Mouse (Mus musculus) lung, postnatal 10 days (tissue): ENCODE results near the gene Rps6ka5.

Experiments used
- DNase-seq: peaks from one replicate; pipeline ENCODE4 v3.0.0; 2021

Rps6ka5 gene

DNA sequence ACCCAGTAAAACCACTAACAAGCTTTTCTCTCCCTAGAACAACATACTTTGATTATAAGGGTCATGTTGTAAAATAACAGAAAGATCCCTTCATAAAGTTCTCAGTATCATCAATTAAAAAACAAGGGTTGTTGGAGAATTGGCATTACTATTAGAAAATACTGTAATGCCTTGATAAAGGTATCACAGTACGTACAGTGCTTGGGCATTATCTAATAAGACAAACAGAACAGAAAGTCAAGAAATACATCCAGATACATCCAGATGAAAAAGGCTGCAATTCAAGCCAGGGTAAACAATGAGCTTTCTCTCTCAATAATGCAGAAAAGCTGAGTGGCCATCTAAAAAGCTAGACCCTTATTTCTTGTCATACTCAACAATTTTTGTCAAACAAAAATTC lies 84.8 kb downstream of the Rps6ka5 start:
- no peak for DNase-seq

DNA sequence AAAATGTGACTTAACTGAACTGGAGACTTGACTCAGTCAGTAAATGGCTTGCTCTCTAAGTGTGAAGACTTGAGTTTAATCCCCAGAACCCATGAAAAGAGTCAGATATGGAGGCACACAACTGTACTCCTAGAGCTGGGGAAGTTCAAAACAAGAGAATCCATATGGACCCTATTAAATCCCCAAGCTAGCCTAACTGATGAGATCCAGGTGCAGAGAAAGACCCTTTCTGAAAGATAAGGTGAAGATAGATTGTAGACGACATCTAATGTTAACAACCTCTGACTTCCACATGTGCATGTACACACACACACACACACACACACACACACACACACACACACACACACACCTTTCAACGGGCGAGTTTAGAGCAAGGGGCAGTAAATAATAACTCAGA lies 86.1 kb downstream of the Rps6ka5 start:
- DNase-seq: no peak

DNA sequence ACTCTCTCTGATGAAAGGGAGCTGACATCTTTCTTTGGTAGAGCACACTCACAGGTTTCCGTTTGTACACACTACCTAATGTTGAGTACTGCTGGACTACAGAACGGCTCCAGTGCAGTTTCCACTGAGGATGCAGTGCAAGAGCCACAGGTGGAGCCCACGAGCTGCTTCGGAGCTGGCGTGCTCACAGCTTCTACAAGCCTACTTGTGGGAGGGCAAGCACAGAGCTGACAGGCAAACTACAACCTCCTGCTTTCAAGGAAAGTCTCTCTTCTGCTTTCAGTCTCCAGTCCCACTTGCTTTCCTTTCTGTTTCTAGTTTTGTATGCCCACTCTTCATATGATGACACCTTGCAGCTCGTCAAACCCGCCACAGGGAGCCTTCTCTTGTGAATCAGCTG lies 87.1 kb downstream of the Rps6ka5 start:
- DNase-seq: peak; percentile 51

DNA sequence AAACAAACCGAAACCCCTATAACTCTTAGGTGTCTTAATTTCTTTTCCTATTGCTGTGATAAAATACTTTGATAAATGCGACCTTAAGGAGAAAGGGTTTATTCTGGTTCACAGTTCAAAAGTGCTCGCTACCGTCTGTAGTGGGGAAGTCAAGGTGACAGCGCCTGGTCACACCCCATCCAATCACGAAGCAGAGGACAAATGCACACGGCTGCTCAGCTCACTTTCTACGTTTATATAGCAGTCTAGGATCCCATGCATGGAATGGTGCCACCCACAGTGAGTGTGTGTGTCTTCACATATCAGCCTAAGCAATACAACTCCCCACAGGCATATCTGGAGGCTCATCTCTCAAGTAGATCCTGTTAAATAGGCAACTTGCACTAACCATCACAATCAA lies 88.9 kb downstream of the Rps6ka5 start:
- DNase-seq: no peak

DNA sequence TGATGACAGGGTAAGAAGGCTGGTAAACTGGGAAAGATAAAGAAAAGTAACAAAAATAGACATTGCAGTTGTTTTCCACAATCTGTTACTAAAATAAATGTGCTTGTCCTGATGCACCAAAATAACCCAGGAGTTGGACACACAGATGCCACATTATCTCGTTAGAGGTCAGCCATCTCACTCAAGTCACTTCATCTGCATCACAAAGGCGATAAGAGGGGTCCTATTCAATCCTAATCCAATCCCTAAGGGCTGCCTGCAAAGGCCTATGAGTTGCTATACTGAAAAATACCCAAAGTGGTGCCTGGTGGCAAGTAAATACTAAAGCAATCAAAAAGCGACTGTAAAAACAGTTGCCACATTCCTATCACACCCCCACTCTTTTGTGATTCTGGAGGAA lies 90.0 kb downstream of the Rps6ka5 start:
- DNase-seq: no peak

DNA sequence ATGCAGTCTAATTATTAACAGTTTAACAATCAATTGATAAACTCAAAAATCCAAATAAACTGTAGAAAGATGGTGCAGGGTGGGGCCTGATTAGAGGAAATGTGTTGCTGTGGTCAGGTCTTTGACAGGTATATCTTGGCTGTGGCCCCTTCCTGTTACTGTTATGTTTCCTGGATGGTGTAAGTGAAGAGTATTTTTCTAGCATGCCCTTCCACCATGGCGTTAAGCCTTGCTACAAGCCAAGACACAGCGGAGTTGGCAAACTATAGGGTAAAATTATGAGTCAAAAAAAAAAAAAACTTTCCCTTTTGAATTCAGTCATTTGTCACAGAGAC lies 90.5 kb downstream of the Rps6ka5 start:
- DNase-seq: no peak

DNA sequence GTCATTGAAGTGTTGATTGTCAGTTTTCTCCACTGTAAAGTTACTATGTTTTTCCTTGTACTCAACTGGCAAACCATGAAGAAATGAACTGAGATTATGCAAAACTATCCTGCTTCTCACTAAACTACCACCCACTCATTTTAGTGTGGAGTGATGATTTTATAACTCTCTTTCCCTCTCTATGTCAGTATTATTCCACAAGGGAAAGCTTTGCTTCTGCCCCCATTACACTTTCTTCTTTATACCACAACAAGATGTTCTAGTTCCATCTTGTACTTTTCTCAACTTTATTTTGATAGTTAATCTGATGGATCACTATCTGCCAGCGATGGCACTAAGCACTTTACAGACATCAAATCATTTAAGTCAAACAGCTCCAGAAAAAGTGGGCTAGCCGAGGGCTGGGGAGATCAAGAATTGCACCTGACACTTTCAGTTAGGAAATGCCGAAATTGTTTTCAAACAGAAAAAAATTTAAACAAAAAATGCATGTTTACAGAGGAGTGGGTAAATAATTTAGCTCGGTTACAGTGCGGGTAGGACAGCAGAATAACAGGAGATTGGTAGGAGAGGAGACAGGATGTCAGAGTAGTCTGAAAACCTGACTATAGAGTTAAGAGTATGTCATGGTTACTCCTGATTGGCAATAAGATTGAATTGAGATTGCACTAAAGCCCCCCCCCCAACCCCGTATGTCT lies 91.0 kb downstream of the Rps6ka5 start:
- DNase-seq: no peak

DNA sequence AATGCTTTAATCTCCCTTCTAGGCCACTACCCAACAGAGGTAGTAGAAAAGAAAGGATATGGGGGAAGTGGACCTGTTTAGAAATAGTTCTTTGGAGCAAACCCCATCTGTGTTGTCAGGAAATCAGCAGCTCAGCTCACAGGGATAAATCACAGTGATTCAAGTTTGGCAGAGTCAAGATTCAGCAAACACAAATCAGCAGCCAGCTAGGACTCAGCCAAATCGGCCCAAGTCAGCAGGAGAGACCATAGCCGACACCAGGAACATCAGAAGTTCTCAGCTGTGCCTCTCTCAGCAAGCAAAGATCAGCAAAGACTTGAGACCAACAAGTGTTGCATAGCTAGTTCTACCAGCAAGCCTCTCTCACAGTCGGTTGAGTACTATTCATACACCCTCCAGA lies 93.6 kb downstream of the Rps6ka5 start:
- peak; percentile 27 for DNase-seq

DNA sequence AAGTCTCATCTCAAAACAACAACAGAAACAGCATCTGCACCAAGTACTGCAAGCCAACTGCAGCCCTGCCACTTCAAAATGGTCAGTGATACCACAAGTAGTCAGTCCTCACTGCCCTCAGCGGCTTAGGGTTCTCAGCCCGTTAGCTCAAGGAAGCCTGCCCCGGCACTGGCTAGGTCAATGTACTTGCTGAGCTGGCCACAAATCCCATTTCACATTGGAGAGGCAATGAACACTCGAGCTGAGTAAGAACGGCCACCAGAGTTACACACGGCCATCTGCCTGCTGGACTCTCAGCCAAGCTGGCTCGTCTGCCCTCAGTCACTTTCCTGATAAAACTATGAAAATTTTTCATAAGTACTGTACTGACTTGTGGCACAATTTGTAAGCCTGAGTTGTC lies 95.5 kb downstream of the Rps6ka5 start:
- no peak for DNase-seq

DNA sequence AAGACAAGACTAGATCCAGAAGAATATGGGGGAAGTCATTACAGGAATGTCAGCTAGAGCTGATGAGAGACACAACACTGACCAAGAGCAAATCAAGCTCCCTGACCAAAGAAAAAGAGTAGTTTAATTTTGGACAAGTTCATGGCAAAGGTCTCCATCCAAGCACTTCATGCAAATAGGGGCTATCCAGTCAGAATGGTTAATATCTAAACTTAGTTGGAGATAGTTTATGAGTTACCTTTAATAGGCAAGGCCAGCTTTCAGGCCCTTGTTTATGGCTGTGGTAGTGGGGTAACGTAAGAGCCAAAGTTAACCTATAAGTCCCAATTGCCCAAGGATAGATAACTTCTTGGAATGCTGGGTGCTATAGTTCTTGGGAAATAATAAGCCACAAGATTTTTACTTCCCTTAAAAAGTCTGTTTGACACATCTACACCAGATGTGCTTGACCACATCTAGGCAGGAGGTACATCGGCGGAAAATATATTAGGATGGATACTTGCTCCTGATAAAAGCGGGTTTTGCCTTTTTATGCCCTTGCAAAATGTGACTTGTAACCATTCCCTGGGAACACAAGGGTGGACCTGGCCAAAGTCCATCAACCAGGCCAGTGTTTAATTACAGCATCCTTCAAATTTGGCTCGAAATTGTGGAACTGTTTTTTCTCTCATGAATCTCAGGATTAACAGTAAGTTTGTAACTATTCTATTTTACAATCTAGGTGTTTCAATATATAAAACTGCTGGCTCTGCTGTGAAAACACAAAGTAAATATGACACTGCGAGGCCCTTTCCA lies 97.5 kb downstream of the Rps6ka5 start:
- DNase-seq: no peak

DNA sequence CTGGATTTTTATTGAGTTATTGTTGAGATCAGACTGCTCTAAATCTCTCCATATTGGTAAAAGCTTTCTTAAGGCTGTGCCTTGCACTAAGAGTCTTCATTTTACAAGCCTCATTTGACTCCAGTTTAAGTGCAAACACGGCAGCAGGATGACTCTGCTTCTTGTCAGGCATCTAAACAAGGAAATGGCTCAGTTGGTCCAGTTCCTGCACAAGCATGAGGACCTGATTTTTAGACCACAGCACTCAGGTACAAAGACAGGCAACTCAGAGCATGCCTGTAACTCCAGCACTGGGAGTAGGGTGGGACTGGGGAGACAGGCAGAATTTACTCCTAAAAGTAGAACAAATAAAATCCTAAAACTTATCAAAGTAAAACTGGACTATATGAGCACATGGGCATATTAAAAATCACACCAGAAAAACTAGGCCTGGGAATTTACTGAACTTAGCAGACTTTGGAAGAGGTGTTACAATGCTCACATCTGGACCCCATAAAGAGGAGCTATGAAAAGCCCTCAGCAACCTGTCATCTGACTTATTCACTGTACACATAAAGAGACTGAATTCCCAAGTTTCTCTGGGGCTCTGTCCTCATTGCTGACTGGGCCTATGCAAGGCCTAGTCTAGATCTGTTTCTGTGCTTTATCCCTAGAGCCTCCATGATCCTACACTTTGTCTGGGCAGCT lies 99.6 kb downstream of the Rps6ka5 start:
- no peak for DNase-seq

DNA sequence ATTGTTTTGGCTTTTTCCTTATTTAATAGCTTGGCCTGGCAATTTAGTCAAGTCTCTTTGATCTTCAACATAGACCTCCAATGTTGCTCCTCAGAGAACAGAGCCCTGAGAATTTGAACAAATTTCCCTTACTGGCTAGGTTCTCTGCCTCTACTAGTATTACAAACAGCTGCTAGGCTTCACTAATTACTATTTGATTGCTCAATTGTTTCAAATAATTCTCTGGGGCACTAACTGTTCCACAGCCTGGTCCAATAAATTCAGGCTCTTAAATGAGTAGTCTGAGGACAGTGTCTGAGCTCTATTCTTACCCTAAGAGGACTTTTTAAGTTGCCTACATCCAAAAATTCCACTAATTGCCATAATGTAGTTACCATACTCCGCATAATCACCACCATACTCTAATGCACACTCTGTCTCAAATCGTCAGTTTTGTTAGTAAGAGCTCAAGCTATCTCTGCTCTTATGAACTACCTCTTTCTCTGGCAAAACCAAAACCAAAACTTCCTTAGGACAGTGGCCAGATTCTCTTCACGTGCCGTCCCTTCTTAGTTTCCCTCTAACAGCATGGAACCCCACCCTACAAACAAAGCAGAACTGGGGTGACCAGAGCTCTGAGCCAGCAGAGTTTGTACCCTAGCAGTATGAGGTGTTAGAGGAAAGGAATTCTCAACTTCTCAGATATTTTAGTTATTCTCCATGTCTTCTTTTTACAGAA lies 100.4 kb downstream of the Rps6ka5 start:
- DNase-seq: peak; percentile 8

DNA sequence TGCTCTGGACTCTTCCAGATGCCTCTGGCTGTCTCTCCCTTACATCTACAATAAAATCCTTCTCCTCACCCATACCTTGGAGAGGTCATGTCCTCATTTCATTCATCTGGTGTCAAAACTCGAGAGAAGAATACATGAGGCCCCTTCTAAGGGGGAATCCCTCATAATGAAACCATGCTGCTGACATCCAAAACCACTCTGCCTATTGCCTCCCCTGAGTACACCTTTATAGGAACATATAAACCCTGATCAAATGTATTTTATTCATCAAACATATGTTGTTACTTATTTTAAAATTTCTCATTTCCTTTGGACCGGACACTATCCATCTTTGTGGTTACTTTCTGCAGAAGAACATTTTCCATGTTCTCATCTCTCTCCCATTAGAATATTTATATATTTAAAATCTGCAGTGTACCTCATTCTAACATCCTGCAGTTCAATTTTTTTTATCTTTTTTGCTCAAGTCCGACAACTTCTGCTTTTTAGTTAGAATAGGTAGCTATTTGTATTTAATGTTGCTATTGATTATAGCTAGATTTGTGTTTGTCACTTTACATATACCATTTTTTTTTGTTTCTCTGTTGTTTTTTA lies 101.8 kb downstream of the Rps6ka5 start:
- no peak for DNase-seq

DNA sequence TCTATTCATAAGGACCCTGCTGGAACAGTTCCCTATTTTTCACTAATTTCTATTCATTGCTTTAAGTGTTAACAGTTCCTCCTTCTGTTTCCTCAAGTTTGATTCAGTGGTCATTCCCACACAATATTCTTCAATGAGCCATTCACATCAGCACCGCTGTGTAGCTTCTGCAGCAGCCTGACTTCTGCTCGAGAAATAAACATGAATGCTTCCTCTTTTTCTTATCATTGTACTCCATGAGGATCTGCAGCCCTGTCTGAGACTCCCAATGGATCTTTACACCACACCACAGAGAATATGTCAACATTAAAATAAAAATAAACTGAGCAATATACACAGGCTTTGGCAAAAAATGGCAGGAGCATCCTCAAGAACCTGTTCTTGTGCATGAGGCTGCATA lies 111.5 kb downstream of the Rps6ka5 start:
- DNase-seq: no peak

DNA sequence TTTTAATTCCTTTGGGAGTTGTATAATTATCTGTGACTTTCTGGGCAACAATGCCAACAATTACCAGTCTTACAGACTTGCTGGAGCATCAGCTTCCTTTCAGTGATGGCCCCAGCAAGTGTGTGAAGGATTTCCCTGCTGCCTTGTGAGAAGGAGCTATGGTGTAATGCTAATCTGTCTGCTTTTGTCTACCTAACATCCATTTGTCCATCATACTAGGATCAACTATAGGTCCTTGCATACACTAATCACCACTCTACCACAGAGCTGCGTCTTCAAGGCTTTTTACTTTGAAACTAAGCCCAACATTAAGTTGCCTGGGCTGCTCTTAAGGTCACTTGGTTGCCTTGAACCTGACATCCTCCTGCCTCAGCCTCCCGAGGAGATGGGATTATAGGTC lies 112.9 kb downstream of the Rps6ka5 start:
- no peak for DNase-seq

DNA sequence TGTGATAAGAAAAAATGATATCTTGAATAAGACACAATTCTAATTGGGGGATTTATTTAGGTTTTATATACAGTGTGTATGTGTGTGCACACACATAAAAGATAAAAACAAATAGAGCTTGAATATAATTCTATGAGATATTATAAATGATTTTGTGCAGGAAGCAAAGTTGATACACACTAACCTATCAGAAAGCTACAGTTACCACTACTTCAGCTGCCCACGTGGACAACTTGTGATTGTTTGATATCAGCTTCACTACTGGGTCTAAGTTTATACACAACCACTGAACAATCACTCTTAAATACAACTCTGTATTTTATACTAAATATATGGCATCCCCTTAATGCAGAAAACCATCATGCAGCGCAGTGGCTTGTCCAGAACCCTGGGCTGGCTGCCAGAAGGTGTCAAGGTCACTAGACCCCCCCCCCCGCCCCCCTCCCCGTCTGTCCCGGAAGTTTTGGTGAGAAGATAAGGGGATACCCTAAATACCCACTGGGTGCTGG lies 113.5 kb downstream of the Rps6ka5 start:
- DNase-seq: no peak

DNA sequence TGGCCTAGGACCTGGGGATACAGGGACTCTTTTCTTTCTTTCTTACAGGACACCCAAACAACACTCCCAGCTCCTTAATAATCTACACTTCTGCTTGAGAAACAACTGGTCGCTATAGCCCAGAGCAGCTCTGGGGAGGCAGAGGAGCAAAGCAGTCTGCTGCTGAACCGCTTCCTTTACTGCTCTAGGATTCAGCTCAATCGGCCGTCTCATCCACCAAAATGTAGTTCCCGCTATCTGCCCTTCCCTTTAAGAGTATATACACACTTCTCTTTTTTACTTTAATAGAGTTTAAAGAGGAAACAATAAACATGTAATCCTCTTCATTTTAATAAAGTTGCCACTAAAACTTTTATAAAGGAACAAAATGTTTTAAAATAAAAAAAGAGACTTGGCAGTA lies 117.0 kb downstream of the Rps6ka5 start:
- no peak for DNase-seq

DNA sequence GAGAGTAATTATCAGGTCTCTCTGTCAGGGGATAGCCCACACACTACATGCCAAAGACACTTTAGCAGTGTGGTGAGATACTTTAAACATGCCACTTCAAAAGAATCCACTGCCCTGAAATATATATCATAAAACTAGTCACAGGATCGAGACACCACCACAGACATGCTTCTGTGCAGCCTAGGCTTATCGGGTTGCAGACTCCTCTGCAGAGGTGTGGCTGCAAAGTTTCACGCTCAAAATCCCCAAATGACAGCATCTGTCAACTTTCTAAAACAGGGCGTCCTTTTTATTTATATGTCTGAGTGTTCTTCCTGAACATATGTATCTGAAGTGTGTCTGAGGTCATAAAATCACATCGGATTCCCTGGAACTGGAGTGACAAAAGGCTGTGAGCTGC lies 117.7 kb downstream of the Rps6ka5 start:
- no peak for DNase-seq

DNA sequence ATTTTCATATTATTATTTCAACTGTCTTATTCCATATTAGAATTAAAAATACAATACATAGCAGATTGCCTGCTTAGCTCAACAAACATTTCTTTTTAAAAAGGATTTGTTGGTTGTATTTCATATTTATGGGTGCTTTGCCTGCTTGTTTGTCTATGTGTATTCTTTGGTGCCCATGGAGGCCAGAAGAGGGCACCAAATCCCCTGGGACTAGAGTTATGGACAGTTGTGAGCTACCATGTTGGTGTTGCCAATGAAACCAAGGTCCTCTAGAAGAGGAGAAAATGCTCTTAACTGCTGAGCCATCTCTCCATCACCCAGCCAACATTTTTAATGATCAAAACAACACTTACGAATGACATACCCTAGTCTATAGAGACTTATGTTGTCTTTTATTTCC lies 120.0 kb downstream of the Rps6ka5 start:
- DNase-seq: no peak

DNA sequence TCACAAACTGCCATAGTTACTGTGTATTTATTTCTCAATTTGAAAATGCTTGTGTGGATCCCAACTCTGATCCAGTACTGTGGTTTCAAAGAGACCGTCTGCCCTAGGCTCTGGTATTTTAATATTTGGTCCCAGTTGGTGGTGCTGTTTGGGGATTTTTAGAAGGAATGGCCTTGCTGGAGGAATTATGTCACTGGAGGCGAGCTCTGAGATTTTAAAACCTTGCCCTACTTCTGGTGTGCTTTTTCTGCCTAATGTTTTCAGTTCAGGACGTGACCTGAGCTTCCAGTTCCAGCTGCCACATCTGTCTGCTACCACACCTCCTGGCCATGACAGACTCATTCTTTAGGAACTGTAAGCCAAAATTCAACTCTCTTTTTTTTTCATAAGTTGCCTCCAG lies 121.2 kb downstream of the Rps6ka5 start:
- no peak for DNase-seq

DNA sequence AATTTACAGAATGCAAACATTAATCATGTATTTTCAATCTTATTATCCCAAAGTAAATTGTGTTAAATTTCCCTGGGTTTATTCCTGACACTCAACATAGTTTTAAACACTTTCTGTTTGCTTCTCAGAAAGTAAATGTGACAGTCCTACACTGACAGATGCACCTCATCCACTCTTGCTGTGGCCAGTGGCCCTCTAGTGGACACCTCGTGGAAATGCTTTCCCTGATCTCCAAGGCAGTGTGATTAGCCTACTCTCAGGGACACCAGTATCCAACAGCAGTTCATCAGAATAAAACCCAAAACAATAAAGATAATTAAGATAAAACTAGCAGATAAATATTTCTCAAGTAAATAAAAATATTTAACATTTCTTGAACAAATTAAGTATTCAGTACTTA lies 122.2 kb downstream of the Rps6ka5 start:
- DNase-seq: peak; percentile 61

DNA sequence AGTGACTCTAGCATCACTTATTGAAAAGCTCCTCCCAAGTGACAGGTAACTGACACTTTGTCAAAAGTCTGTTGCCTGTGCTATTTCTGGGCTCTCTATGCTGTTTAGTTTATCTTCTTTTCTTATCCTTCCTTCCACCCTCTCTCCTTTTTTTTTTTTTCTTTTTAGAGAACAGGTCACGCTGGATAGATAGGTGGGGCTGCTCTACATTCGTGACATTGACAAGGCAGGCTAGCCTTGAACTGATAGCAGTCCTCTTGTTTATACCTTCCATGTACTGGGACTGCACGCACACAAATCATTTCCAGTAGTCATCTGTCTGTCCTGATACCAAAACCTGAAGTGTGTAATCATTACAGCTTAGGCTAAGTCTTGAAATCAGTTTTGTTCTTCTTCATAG lies 132.1 kb downstream of the Rps6ka5 start:
- no peak for DNase-seq

DNA sequence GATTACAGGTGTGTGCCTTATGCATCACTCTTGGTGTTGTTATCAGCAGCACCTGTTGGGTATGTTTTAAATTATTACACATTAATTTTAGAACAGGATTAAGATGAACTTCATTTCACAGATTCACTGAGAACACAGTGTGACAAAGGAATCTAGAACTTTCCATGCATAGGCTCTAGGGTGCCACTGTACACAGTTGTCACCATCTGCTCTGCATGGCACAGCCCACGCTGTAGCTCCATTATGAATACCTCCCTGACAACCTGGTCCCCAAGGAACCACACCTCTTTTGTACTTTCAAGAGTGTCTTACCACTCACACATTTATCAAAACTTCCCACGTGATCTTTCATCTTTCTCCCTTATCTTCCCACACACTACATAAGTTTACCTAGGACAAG lies 140.2 kb downstream of the Rps6ka5 start:
- no peak for DNase-seq
